Mouse (Mus musculus) heart, embryonic 10.5 days (tissue): ENCODE results near the gene Tmem132d. TPM values are rescaled to one million over a fixed set of nuclear protein-coding genes. Genes with fewer than 3 reads are reported as not detected.

ENCODE experiments used
- DNase-seq: peaks from one replicate; pipeline ENCODE4 v3.0.0-alpha.2; 2017; ENCODE audit warnings: low spot score
- H3K27ac ChIP-seq: fragments of 300-500 bp; sonication (generic); 2 replicates; pipeline ENCODE4 v1.5.1; 2016; ENCODE audit warnings: mild to moderate bottlenecking
- H3K27me3 ChIP-seq: fragments of 300-500 bp; sonication (generic); 2 replicates; pipeline ENCODE4 v1.6.1; 2016; ENCODE audit warnings: mild to moderate bottlenecking; ENCODE audit not compliant: poor library complexity, insufficient read depth, severe bottlenecking
- H3K36me3 ChIP-seq: fragments of 300-500 bp; sonication (generic); 2 replicates; pipeline ENCODE4 v1.6.1; 2016; ENCODE audit warnings: mild to moderate bottlenecking, moderate library complexity
- H3K4me1 ChIP-seq: fragments of 300-500 bp; sonication (generic); 2 replicates; pipeline ENCODE4 v1.6.1; 2016; ENCODE audit warnings: mild to moderate bottlenecking
- H3K4me3 ChIP-seq: fragments of 300-500 bp; sonication (generic); 2 replicates; pipeline ENCODE4 v1.5.1; 2016; ENCODE audit warnings: mild to moderate bottlenecking, moderate library complexity
- H3K9me3 ChIP-seq: fragments of 300-500 bp; sonication (generic); 2 replicates; pipeline ENCODE4 v1.6.1; 2016; ENCODE audit warnings: mild to moderate bottlenecking, moderate library complexity
- WGBS: fragments of 180-500 bp; shearing (Covaris S2); methylation state at CpG from one replicate; pipeline ENCODE4 v1.1.7; 2016; 5-methylcytosine and 5-hydroxymethylcytosine counted together
- polyA plus RNA-seq: library from polyadenylated mRNA; unstranded; fragments of >200 nt; fragmentation: Nextera tagmentation; extraction: Ambion mirVana; gene quantifications from 2 replicates; pipeline ENCODE4 v1.2.1, GENCODE M21; 2016

The Tmem132d gene
- polyA plus RNA-seq, 1 experiment from 2014 or later, result 0.29 TPM

DNA sequence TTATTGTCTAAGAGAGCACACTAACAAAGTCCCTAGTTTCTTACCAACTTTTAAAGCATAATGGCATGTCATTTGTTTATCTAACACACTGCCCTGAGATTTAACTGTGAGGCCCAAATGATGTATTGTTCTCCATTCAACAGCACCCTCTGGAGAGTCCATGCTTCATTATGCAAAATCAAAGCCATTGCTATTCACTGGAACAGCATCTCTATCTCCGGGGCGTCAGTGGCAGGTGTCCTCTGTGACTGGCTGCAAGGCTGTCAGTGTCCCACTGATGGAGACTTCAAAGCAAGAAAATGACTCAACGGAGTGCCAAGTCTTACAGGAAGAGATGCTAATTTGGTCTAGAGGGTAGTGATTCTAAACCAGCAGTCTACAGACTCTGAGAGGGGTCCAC, 508.8 kb downstream of the Tmem132d start:
- H3K27ac ChIP-seq, result no peak overlapping the region
- H3K9me3 ChIP-seq, result no peaks in the 10 kb centered on the region
- DNase-seq, result no peak
- WGBS, result 70% methylated on average over 3 of the region's 3 CpGs
- no peak overlapping the region for H3K4me3 ChIP-seq
- H3K36me3 ChIP-seq, result no peaks in the 10 kb centered on the region
- H3K4me1 ChIP-seq, result no peaks in the 10 kb centered on the region
- no peaks in the 10 kb centered on the region for H3K27me3 ChIP-seq

DNA sequence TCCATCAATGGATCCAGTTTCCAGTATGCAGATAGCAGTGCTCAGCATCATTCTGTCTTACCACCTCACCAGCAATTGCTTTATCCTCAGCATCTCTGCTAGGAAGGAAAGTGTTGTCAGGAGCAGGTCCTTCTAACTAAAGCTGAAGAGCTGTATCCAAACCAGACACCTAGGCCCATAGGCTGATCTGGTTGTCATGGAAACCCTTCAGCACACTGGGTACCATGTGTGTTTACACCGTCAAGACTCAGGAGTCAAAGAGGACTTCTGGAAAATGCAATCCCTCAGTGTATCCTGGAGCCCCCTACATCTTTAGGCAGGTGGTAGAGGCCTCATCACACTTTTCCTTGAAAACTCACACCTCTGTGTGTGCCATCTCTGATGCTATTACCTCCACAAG, 513.7 kb downstream of the Tmem132d start:
- Histone ChIP-seq H3K27ac (no peak overlapping the region), H3K4me1 (no peaks in the 10 kb centered on the region), H3K9me3 (no peaks in the 10 kb centered on the region), H3K27me3 (no peaks in the 10 kb centered on the region), H3K4me3 (no peak overlapping the region), H3K36me3 (no peaks in the 10 kb centered on the region)
- DNase-seq, result peak; percentile 24
- 80% methylated on average over 1 of the region's 1 CpGs for WGBS

DNA sequence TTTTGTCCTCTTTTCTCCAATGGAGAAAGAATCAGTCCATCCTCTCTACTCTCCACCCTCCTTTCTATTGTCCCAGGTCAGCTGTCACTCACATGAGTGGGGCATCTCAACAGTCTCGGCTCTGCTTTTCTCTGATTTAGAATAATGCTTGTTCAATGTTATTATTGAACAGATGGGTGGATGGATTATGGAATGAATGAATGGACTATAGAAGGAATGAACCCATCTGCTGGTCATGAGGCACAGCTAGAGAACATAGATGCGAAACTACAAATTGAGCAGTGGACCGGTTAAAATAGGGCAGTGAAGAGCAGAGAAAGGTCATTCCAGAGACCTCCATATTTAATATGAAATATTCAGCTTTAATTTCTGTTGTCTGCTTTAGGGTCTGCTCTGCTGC, 514.5 kb downstream of the Tmem132d start:
- DNase-seq, result no peak
- no peaks in the 10 kb centered on the region for H3K27me3 ChIP-seq
- WGBS, result 87% methylated on average over 3 of the region's 3 CpGs
- H3K9me3 ChIP-seq, result no peaks in the 10 kb centered on the region
- H3K4me1 ChIP-seq, result no peaks in the 10 kb centered on the region
- H3K27ac ChIP-seq, result no peak overlapping the region
- H3K4me3 ChIP-seq, result no peak overlapping the region
- no peaks in the 10 kb centered on the region for H3K36me3 ChIP-seq

DNA sequence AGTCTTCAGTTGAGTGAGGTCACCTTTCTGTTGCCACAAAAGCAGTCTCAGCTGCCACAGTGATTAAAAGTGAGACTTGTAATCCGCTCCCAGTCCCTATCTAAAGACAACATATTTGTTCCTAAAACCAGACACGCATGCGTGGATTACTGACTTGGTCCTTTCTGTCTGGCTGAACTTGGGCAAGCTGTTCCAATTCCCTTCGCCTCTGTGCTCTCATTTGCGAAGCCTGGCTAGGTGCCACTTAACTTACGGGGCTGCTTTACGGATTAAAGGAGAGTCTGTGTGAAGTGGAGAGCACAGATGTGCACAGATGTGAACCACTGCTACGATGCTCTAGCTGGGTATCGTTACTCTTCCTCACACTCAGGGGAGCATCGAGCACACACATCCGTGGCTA, 518.7 kb downstream of the Tmem132d start:
- Histone ChIP-seq H3K4me1 (no peaks in the 10 kb centered on the region), H3K36me3 (no peaks in the 10 kb centered on the region), H3K27ac (no peak overlapping the region), H3K4me3 (no peak overlapping the region), H3K9me3 (no peaks in the 10 kb centered on the region), H3K27me3 (no peaks in the 10 kb centered on the region)
- WGBS, result 83% methylated on average over 11 of the region's 11 CpGs
- no peak for DNase-seq

DNA sequence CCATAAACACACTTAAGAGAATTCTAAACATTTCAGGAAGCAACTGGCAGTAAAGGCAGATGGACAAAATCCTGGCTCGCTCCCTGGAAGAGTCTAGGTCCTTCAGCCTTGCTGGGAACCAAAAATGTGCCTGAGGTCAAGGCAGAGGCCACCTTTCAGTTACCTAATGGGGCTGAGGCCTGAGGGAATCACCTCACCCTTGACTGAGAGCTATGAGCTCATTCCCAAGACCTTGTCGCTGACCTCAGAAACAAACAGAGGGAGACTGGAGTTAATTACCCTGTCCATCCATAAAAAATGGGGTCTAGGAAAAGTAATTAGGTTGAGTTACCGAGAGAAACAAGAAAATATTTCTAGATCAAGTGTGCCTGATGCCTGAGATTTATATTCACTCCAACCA, 521.3 kb downstream of the Tmem132d start:
- H3K27ac ChIP-seq, result no peak overlapping the region
- 70% methylated on average over 3 of the region's 3 CpGs for WGBS
- no peak for DNase-seq
- H3K9me3 ChIP-seq, result no peaks in the 10 kb centered on the region
- H3K36me3 ChIP-seq, result no peaks in the 10 kb centered on the region
- no peak overlapping the region for H3K4me3 ChIP-seq
- H3K27me3 ChIP-seq, result no peaks in the 10 kb centered on the region
- no peaks in the 10 kb centered on the region for H3K4me1 ChIP-seq

DNA sequence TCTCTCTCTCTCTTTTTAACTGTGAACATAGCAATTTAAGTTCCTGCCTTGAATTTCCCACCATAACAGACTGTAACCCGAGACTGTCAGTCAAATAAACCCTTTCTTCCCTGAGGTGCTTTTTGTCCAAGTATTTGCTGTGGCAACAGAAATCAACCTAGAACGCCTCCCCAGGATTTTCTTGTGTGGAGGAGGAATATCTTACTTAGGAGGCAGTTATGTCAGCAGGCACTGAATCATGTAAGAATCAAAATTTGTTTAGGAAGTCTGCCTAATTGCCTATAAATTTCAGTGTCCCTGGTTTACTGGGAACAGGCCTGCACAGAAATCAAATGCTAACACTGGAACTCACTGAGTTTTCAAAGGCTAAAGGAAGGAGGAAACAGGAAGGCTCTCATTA, 522.5 kb downstream of the Tmem132d start:
- H3K4me1 ChIP-seq, result no peaks in the 10 kb centered on the region
- WGBS, result 58% methylated on average over 2 of the region's 2 CpGs
- H3K27me3 ChIP-seq, result no peaks in the 10 kb centered on the region
- DNase-seq, result no peak
- no peaks in the 10 kb centered on the region for H3K36me3 ChIP-seq
- no peaks in the 10 kb centered on the region for H3K9me3 ChIP-seq
- no peak overlapping the region for H3K4me3 ChIP-seq
- H3K27ac ChIP-seq, result no peak overlapping the region

DNA sequence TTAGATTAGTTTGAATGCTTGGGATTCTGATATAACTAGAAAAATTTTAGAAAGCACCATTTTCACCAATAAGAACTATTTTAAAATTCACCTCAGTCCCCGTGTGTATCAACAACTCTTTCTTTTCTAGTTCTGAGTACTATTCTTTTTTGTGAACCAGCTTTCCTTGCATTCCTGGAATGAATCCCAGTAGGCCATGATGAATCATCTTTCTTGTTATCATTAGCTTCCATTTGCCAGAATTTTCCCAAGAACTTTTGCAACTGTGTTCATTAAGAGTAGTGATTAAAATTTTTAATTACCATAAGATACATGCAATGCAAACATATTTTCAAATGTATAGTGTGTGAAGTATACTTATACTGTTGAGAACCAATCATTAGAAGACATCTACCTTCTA, 537.7 kb downstream of the Tmem132d start:
- no peaks in the 10 kb centered on the region for H3K36me3 ChIP-seq
- no peaks in the 10 kb centered on the region for H3K27me3 ChIP-seq
- no peaks in the 10 kb centered on the region for H3K9me3 ChIP-seq
- H3K4me1 ChIP-seq, result no peaks in the 10 kb centered on the region
- DNase-seq, result no peak
- 73% methylated on average over 1 of the region's 1 CpGs for WGBS
- H3K4me3 ChIP-seq, result no peak overlapping the region
- no peak overlapping the region for H3K27ac ChIP-seq

DNA sequence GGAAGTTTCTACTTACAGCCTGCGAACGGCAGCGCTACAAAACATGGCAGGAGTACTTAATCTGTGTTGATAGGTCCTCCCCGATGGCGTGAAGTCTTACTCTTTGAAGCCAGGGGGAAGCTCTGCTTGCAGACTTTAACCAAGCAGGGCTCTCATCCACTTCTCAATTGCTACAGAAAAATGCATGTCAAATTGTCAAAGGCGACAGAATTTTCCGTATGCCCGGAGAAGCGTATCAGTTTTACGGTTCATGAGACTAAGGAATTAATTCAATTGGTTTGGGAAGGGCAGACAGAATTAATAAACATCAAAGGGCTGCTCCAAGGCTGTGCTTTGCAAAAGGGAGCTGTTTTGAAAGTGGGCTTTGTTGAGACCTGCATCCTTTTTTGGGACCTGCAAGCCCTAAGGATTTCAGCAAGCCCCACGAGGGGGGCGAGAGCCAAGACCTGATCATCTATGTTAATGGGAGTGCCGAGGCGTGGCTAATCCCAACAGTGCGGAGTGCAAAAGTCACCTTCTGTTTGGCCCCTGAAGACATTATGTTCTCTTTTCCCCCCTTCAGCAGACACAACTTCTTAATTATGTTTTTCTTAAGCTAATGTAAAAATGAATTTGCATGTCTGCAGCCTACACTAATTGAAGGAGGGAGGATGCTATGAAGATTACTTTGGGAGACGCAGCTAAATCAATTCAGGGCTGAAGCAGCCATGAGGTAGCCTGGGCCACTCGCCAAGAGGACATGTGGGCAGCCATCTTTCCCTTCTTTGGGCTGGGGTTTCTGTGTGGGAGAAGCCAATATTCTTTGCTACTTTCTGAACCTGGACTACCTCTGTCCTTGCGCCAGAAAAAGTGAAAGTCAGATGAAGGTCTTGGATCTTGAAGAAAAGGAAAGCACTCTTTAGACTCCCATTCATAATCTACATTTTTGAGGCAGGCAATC, 547.0 kb downstream of the Tmem132d start:
- Histone ChIP-seq H3K4me1 (no peaks in the 10 kb centered on the region), H3K27ac (no peak overlapping the region), H3K27me3 (no peaks in the 10 kb centered on the region), H3K9me3 (0 out of 2 replicates have a peak, but pooled peaks cover 3% of the 10 kb centered on the region), H3K36me3 (no peaks in the 10 kb centered on the region), H3K4me3 (no peak overlapping the region)
- DNase-seq, result no peak
- 86% methylated on average over 18 of the region's 18 CpGs for WGBS

DNA sequence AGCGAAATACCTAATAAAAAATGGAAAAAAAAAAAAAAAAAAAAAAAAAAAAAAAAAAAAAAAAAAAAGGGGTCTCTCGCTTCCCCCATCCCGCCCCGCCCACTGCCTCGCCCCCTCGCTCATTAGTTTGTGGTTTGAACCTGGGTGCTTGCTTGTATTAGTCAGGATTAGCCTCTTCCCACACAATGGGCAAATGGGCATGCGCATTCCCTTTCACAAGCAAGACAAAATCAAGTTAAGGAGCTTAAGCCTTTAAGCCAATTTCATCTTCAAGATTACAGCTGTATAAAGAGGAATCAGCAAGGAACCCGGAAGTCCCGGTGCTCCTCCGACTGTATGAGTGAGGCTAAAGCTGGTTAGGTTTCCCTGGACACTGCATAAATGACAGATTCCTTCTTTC, 549.9 kb downstream of the Tmem132d start:
- 71% methylated on average over 9 of the region's 10 CpGs for WGBS
- no peaks in the 10 kb centered on the region for H3K4me1 ChIP-seq
- no peak for DNase-seq
- H3K9me3 ChIP-seq, result 0 out of 2 replicates have a peak, but pooled peaks cover 3% of the 10 kb centered on the region
- no peak overlapping the region for H3K27ac ChIP-seq
- H3K36me3 ChIP-seq, result no peaks in the 10 kb centered on the region
- no peak overlapping the region for H3K4me3 ChIP-seq
- no peaks in the 10 kb centered on the region for H3K27me3 ChIP-seq

DNA sequence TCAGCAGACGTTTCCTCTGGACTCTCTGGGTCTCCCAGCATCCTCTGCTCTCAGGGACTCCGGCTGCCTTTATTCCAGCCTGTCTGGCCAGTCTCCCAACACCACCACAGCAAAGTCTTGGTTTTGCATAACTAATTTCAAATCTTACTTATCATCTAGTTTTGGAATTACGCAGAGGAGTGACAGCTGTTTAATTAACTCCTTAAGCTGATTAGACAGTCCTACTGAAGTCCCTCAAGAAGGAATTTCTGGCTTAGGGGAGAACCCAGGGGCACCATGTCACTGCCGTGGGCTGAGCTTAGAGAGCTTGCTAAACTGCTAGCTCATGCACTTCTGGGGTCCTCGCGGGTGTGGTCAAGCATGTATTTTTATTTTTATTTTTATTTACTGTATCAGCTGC, 558.4 kb downstream of the Tmem132d start:
- 69% methylated on average over 6 of the region's 6 CpGs for WGBS
- Histone ChIP-seq H3K36me3 (no peaks in the 10 kb centered on the region), H3K27me3 (no peaks in the 10 kb centered on the region), H3K27ac (no peak overlapping the region), H3K4me3 (no peak overlapping the region), H3K4me1 (no peaks in the 10 kb centered on the region), H3K9me3 (no peaks in the 10 kb centered on the region)
- DNase-seq, result no peak

DNA sequence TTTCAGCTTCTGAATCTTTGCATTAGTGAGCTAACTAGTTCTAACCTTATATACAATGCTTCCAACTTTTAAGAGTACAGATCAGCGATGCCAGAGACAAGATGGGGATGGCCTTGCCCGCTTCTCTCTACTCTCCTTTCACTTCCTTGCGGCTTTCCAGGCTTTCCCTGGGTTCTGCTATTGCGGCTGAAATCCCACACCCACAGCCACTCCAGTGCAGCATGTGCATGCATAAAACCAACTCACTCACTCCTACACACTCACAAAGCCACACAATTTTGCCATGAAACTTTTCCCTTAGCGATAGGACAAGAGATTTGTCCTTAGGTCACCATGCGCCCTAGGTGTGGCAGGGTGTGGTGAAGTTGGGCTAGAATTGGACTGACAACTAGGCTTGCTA, 567.7 kb downstream of the Tmem132d start:
- no peak overlapping the region for H3K4me3 ChIP-seq
- H3K9me3 ChIP-seq, result no peaks in the 10 kb centered on the region
- no peaks in the 10 kb centered on the region for H3K36me3 ChIP-seq
- DNase-seq, result no peak
- no peaks in the 10 kb centered on the region for H3K27me3 ChIP-seq
- WGBS, result 81% methylated on average over 6 of the region's 6 CpGs
- H3K4me1 ChIP-seq, result no peaks in the 10 kb centered on the region
- no peak overlapping the region for H3K27ac ChIP-seq

DNA sequence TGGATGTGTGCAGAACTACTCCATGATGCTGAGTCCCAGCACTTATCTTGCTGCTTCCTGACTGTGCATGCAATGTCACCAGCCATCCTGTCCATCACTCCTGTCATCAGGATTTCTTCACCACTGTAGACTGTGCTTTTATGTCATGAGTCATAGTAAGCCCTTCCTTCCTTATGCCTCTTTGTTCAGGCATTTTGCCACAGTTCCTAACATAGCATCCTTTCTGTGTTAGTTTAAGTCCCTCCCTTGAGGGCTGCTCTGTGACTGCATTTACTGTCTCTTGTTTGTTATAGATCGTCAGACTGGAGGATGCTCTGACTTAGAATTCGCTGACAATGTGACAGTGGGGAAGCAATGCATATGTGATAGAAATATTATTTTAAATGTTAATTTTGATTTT, 573.2 kb downstream of the Tmem132d start:
- DNase-seq, result no peak
- Histone ChIP-seq H3K4me1 (no peaks in the 10 kb centered on the region), H3K36me3 (no peaks in the 10 kb centered on the region), H3K27ac (no peak overlapping the region), H3K9me3 (no peaks in the 10 kb centered on the region), H3K4me3 (no peak overlapping the region), H3K27me3 (no peaks in the 10 kb centered on the region)
- WGBS, result 64% methylated on average over 2 of the region's 2 CpGs

DNA sequence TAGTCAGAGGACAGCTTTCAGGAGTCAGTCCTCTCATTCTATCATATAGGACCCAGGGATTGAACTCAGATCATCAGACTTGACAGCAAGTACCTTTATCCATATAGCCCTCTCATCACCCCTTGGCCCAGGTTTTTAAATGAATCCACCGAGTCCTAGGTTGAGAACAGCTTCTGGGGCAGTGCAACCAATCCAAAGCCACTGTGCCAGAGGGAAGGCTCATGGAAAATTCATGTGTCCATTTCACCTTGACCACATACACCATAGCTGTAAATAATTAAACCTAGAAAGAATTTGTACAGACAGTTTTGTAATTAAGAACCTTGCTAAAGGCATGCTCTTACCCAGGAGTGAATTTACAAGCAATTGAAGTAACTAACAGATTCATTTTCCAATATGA, 580.6 kb downstream of the Tmem132d start:
- no peaks in the 10 kb centered on the region for H3K27me3 ChIP-seq
- no peaks in the 10 kb centered on the region for H3K9me3 ChIP-seq
- H3K36me3 ChIP-seq, result no peaks in the 10 kb centered on the region
- DNase-seq, result no peak
- WGBS, result 79% methylated on average over 1 of the region's 1 CpGs
- H3K27ac ChIP-seq, result no peak overlapping the region
- no peaks in the 10 kb centered on the region for H3K4me1 ChIP-seq
- no peak overlapping the region for H3K4me3 ChIP-seq

DNA sequence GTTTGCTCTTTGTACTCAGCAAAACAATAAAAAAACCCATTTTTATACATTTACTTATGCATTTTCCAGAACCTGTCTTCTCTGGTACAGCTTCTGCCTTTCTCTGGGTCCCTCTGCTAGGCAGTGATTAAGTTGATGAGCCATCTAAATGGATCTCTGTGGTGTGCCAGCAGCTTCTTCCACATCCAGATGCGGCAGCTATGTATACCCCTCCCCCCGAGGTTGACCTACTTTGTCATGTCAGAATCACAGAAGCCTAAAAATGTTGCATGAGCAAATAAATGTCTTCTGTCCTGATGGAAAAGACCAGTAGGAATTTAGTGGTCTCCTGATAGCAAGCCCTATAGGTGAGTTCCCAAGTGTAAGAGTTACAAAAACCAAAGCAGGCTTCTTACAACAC, 601.1 kb downstream of the Tmem132d start:
- Histone ChIP-seq H3K27ac (no peak overlapping the region), H3K27me3 (no peaks in the 10 kb centered on the region), H3K9me3 (no peaks in the 10 kb centered on the region), H3K36me3 (no peaks in the 10 kb centered on the region), H3K4me1 (no peaks in the 10 kb centered on the region), H3K4me3 (no peak overlapping the region)
- no peak for DNase-seq
- WGBS, result 86% methylated on average over 2 of the region's 2 CpGs
